Mouse (Mus musculus) G1E (cell line): ENCODE data around the gene Cemip. TPM values are rescaled to one million over a fixed set of nuclear protein-coding genes. Genes with fewer than 3 reads are reported as not detected.
A peak's percentile ranks its signal among the peaks of the same experiment; 100 is the strongest.

Experiments used
- ATAC-seq: 2 replicates; pipeline ENCODE4 v1.8.0; 2016; ENCODE audit warnings: mild to moderate bottlenecking; ENCODE audit not compliant: insufficient number of reproducible peaks, poor library complexity, low FRiP score, severe bottlenecking; ENCODE audit errors: extremely low read depth
- DNase-seq: peaks from one replicate; pipeline ENCODE4 v3.0.0; 2012; ENCODE audit warnings: low spot score
- H3K27me3 ChIP-seq: 2 replicates; pipeline ENCODE4 v1.6.1; 2012; ENCODE audit warnings: mild to moderate bottlenecking, low read length, inconsistent platforms; ENCODE audit not compliant: insufficient read depth
- H3K36me3 ChIP-seq: replicated peaks from 2 replicates; pipeline ENCODE3; 2012; ENCODE audit warnings: mild to moderate bottlenecking, inconsistent platforms
- H3K4me1 ChIP-seq: 2 replicates; pipeline ENCODE4 v1.6.1; 2012; ENCODE audit warnings: low read depth, low read length, inconsistent platforms, mixed read lengths; ENCODE audit not compliant: insufficient read depth
- H3K4me3 ChIP-seq: 2 replicates; pipeline ENCODE4 v1.5.1; 2012; ENCODE audit warnings: low read depth, mild to moderate bottlenecking, inconsistent platforms, low read length, moderate library complexity, mixed read lengths
- H3K9me3 ChIP-seq: replicated peaks from 2 replicates; pipeline ENCODE4 v1.6.1; 2012; ENCODE audit warnings: inconsistent platforms
- CTCF ChIP-seq: IDR thresholded peaks from 2 replicates; pipeline ENCODE4 v1.5.1; 2012; ENCODE audit warnings: low read depth, low read length, inconsistent platforms, mixed read lengths
- GATA1 ChIP-seq: IDR thresholded peaks from 2 replicates; pipeline ENCODE4 v1.6.1; 2012; ENCODE audit warnings: borderline replicate concordance, low read length, inconsistent platforms, mixed read lengths
- GATA2 ChIP-seq: IDR thresholded peaks from 2 replicates; pipeline ENCODE4 v1.6.1; 2012; ENCODE audit warnings: low read depth, low read length, inconsistent platforms, borderline replicate concordance
- POLR2AphosphoS5 ChIP-seq: IDR thresholded peaks from 2 replicates; pipeline ENCODE4 v1.6.1; 2012; ENCODE audit warnings: low read depth, low read length, inconsistent platforms; ENCODE audit not compliant: insufficient replicate concordance
- TAL1 ChIP-seq: conservative IDR thresholded peaks from 2 replicates; pipeline ENCODE4 v1.6.1; 2012; ENCODE audit warnings: low read depth, low read length, inconsistent platforms, mixed read lengths
- polyA plus RNA-seq: library from polyadenylated mRNA; stranded (reverse); fragments of >175 nt; gene quantifications from 2 replicates; pipeline ENCODE4 v1.2.3, GENCODE M21; 2012
- total RNA-seq, 2 experiments: library from RNA; stranded (forward) in 1 of 2; stranded (reverse) in 1 of 2; fragments of 200-1000 nt in 1 of 2; fragments of >200 nt in 1 of 2; fragmentation: Nextera tagmentation in 1 of 2; gene quantifications; 2 replicates each; pipeline ENCODE4 v1.2.3; 2014 to 2017

Cemip gene
- total and polyA plus RNA-seq, 3 experiments = 0.22 TPM; not detected in 2

DNA sequence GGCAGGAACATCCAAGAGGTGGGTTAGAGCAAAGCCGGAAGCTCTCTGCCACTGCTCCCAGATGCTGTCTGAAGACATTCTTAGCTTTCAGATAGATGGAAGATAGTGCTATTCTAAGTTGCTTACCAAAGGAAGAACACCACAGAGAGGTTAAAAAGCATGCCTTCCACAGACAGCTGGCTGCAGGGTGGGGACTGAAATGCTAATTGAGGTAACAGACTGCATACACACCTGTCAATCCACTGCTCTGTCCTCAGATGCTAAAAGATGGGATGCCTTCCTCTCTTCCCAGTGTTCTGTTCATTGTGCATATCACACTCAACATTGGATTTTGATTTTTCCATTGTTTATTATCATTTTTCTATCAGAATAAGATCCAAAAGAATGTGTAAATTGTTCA is 11.8 kb upstream of the Cemip start:
- Histone ChIP-seq H3K4me1 (no peaks in the 10 kb centered on the region), H3K4me3 (no peak overlapping the region), H3K36me3 (no peaks in the 10 kb centered on the region), H3K9me3 (no peaks in the 10 kb centered on the region), H3K27me3 (peaks cover 12% of the 10 kb centered on the region)
- TF ChIP-seq TAL1 (no peak), POLR2AphosphoS5 (no peak), GATA2 (no peak), CTCF (no peak), GATA1 (no peak)
- no peak for ATAC-seq
- no peak for DNase-seq

DNA sequence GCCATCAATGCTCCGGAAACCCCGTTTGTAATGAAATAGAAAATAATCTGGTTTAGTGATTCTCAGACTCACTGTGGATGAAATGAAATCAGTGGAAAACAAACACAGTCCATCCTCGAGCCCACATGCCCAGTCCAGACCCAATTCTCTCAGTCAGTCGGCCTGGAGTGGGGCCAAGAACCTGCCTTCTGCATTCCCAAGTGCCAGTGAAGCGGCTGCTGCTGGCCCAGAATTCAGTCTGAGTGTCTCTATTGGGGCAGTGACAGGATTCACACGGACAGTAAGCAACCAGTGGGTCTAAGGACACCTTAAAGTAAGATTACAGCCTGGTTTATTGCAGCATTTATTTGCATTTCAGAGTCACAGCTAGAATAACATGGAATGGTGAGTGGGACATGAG is 10.2 kb upstream of the Cemip start:
- no peak for TF ChIP-seq TAL1
- TF ChIP-seq CTCF = no peak
- no peak for TF ChIP-seq GATA2
- no peak for TF ChIP-seq GATA1
- TF ChIP-seq POLR2AphosphoS5 = no peak
- Histone ChIP-seq H3K9me3 (no peaks in the 10 kb centered on the region), H3K27me3 (peaks cover 12% of the 10 kb centered on the region), H3K4me1 (no peaks in the 10 kb centered on the region), H3K36me3 (no peaks in the 10 kb centered on the region), H3K4me3 (no peak overlapping the region)
- DNase-seq (no peak), ATAC-seq (no peak)

DNA sequence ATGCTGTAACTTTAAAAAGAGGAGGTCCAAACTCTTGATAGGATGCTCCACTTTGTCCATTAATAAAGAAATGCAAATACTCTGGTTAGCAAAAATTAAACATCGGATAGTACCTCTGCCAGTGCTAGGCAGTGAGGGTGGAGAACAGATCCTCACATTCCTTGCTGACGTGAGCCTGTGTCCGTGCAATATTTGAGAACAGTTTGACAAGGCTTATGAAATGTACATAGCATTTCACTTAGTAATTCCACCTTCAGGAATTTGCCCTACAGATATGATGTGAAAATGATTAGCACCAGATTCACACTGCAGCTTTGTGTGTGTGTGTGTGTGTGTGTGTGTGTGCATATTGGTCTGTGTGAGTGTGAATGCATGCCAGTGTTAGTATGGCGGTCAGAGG is 4.5 kb upstream of the Cemip start:
- no peak for ATAC-seq
- TF ChIP-seq TAL1 (no peak), CTCF (no peak), GATA1 (no peak), POLR2AphosphoS5 (no peak), GATA2 (no peak)
- H3K9me3 ChIP-seq = no peaks in the 10 kb centered on the region

DNA sequence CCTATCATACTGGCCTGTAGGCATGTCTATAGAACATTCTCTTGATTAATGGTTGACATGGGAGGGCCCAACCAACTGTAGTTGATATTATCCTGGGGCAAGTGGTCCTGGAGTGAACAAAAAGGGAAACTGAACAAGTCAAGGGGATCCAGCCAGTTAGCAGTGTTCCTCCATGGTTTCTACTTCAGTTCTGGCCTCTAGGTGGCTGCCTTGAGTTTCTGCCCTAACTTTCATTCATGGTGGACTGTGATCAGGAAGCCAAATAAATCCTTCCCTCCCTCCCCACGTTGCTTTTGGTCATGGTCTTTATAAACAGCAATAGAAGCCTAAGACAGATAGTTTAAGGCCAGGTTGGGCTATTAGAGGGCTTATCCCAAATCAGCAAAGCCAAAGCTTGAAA is 3.5 kb upstream of the Cemip start:
- Histone ChIP-seq H3K4me1 (no peaks in the 10 kb centered on the region), H3K36me3 (no peaks in the 10 kb centered on the region), H3K9me3 (no peaks in the 10 kb centered on the region), H3K27me3 (peaks cover 18% of the 10 kb centered on the region), H3K4me3 (no peak overlapping the region)
- no peak for DNase-seq
- TF ChIP-seq GATA2 (no peak), CTCF (0 out of 2 replicates have a peak, but pooled peaks have one; percentile 7)
- ATAC-seq = no peak

More for the DNA sequence above, 4.5 kb upstream of the Cemip start:
- Histone ChIP-seq H3K4me3 (no peak overlapping the region), H3K36me3 (no peaks in the 10 kb centered on the region), H3K27me3 (peaks cover 14% of the 10 kb centered on the region), H3K4me1 (no peaks in the 10 kb centered on the region)
- no peak for DNase-seq

DNA sequence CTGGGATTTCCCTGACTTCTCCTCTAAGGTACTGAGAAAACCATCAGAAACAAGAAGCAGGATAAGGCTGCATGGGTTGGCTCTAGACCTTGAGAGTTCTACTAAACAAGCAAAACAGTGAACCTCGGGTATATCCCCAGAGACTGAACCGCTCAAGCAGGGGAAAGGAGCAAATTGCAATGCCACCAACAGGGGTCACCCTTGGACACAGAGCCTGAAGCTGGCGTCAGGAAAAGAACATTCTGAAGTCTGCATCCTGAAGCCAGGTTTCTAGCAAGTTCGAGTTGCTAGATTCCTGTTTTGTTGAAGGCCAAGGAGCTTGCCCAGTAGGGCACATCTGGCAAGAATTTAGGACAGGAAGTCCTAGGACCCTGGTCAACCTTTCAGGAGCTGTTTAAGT is 2.7 kb upstream of the Cemip start:
- no peaks in the 10 kb centered on the region for H3K9me3 ChIP-seq
- ATAC-seq (no peak; the same call in 1 of the 2 replicates), DNase-seq (peak; percentile 7)
- TF ChIP-seq GATA1 = no peak
- TF ChIP-seq CTCF = peak; percentile 32; the same call in 1 of the 2 replicates
- no peak overlapping the region for H3K4me3 ChIP-seq
- peaks cover 15% of the 10 kb centered on the region; the same call in 1 of the 2 replicates for H3K27me3 ChIP-seq
- H3K36me3 ChIP-seq = no peaks in the 10 kb centered on the region
- H3K4me1 ChIP-seq = no peaks in the 10 kb centered on the region

DNA sequence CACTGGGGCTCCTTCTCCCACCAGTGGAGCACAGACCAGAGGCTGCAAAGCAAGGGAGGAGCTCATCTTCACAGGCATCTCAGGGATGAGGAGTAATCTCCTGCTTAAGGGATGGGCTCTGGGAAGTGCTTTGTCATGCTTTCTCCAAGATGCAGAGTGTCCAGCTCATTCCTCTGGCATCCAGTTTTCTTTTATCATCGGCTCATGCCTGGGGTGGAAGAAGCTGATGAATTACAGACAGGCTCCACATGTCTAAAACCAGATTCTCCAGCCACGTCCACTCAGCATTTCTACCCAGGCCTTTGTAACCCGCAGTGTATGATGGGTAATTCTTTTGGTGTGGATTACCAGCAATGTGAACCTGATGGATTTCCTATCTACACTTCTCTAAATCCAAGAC is 1.9 kb upstream of the Cemip start:
- Histone ChIP-seq H3K4me1 (no peaks in the 10 kb centered on the region), H3K4me3 (no peak overlapping the region), H3K9me3 (no peaks in the 10 kb centered on the region), H3K27me3 (peaks cover 15% of the 10 kb centered on the region; the same call in 1 of the 2 replicates), H3K36me3 (no peaks in the 10 kb centered on the region)
- TF ChIP-seq TAL1 (no peak), GATA2 (no peak), POLR2AphosphoS5 (no peak), CTCF (no peak), GATA1 (no peak)
- no peak for DNase-seq
- ATAC-seq = no peak
